Mouse (Mus musculus): ENCODE results near the gene Itga5.

DNA sequence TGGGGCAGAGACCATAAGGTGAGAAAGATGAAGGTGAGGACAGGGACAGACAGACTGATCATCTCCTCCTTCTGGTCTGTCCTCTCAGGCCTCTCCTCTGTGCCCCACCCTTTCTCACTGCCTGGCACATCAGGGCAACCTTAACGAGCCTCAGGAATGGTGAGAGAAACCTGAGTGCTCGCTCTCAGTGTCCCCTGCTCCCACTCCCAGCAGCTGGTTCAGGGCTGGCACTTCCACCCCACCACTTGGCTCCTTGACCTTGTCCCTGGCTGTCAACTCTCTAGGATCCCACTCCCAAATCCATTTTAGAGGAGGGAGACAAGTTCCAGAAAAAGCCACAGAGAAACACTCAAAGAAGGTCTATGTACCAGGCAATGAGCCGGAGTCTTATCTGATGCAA is 31.5 kb downstream of the Itga5 start:
- TF ChIP-seq CTCF (IDR thresholded peaks at IDR 0.05) (no peak), EP300 (IDR thresholded peaks at IDR 0.05; ENCODE audit: insufficient read depth, low read depth, low read length) (no peak), POLR2A (IDR thresholded peaks at IDR 0.05; ENCODE audit: insufficient read depth, low read depth, low read length) (no peak)

All from heart, adult 2 months (tissue).